Mouse (Mus musculus): ENCODE data around the gene Rpp14.
"Not testable (repeated sequence)": the region's sequence is repeated elsewhere in the genome, so short reads cannot be mapped to it uniquely, and the experiment has no call there.

The Rpp14 gene

DNA sequence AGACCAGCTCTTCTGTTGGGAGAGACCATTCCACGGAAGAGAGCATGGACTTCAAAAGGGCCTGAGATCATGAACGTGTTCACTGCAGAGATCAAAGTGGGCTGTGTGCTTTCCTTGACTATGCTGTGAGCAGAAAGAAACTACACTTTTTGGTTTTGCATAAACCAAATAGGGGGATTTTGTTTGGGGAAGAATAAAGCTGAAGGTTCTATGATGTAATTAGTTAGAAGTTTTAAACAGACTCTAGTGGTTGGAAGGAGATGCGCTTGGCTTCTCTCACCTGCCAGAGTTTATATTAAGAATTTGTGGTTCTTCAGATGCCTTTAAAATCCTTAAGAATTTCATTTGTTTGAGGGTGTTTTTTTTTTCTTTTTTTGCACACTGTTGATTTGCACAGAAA lies 34.1 kb downstream of the Rpp14 start:
- DNase-seq (ENCODE audit: low read depth, low spot score): no peak

DNA sequence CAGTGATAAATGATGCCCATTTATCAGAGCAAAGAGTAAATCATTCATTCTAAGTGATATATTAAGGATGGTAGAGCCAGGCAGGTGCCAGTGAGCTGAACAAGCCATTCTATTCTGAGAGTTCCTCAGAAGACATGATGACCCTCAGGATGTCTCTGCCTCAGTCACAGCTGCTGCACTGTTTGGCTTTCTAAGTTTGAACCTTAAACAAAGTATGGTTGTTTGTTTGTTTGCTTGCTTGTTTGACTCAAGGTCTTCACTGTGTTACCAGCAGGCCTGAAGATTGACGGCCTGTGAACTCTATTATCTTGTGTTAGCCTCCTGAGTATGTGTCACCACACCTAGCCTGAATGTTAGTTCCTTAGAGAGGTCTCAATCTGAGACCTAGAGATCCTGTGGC lies 34.6 kb downstream of the Rpp14 start:
- DNase-seq (ENCODE audit: low read depth, low spot score): no peak

DNA sequence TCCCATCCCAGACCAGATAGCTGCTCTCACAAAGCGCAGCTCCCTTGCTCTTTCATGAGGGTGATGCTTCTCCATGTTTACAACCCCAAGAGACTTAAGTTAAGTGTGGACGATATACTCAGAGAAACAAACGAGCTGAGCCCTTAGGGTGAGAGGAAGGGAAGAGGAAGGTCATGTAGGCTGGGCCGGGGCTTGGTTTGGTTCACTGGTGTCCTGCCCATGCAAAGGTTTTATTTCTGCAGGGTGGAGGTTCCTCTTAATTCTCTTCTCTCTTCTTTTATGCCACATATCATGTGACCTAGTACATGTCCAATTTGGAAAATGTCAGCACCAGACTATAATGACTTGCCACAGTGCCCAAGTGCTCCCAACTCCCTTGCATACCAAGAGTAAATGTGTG lies 35.6 kb downstream of the Rpp14 start:
- no peak for DNase-seq (ENCODE audit: low read depth, low spot score)

DNA sequence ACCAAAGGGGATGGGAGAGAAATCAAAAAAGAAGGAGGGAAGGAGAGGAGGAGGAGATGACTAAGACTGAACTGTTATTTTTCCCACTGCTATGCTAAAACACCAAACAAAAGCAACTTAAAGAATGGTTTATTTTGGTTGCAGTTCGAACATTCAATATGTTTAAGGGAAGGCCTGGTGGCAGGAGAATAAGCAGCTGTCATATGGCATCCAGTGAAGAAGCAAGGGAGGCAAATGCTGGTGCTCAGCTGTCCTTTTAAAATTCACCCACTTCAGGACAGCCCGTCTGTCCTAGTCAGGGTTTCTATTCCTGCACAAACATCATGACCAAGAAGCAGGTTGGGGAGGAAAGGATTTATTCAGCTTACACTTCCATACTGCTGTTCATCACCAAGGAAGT lies 37.2 kb downstream of the Rpp14 start:
- DNase-seq (ENCODE audit: low read depth, low spot score): no peak

DNA sequence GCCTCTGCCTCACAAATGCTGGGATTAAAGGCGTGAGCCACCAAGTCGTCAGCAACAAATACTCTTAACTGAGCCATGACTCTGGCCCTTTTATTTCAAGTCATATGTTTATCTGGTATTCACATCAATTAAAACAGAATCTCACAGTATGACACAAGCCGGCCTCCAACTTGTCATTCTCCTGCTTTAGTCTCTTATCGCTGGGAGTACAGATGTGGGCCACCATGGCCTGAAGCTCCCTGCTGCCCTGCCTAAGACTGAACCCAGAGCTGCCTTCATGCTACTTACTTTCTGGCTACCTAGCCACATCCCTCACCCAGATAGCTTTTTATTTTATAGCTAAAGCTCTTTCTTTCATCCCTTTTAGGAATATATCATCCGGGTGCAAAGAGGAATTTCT lies 39.3 kb downstream of the Rpp14 start:
- DNase-seq (ENCODE audit: low read depth, low spot score): no peak

DNA sequence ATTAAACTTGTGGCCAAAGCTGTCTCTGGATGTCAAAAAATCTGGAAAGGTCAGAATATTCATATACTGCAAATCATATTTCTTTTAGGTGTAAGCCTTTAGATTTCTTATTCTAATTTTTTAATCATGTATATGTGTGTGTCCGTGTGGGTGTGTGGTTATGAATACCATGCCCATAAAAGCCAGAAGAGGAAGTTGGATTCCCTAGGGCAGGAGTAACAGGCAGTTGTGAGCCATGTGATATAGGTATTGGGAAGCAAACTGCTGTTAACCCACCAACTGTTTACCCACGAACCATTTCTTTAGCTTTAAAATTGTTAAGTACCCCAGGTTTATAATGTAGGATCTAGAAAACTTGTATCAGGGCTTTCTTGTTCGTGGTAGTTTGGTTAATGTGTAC lies 39.7 kb downstream of the Rpp14 start:
- no peak for DNase-seq (ENCODE audit: low read depth, low spot score)

DNA sequence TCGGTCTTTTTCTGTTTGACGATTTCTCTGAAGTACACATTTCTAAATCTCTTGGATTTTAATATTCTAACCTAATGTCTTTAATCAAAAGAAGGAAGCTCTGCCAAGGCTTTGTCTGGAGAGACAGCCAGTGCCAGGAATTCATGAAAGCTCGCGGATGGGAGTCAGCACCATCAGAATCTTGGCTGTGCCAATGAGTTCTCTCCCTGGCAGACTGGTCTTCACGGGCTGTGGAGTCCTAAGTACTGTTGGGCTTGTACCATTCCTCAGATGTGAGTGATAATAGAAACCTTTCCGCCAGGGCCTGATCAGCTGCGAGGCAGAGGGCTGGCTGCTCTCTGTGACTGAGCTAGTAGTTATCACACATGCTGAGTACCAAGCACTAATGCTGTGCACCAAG lies 43.0 kb downstream of the Rpp14 start:
- DNase-seq (ENCODE audit: low read depth, low spot score): no peak

DNA sequence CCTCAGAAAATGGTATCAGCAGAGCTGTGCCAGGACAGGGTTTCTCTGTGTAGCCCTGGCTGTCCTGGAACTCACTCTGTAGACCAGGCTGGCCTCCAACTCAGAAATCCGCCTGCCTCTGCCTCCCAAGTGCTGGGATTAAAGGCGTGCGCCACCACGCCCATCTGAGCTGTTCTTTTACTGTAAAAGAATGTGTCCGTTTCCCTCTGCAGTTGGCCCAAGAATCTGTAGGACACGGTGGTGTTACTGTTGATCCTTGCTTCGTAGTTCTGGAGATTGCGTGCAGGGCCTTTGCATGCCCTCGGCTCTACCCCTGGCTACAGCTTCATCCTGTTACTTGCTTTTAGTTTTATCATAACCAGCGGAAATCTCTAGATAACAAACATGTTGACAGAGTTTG lies 43.4 kb downstream of the Rpp14 start:
- DNase-seq (ENCODE audit: low read depth, low spot score): not testable (repeated sequence)

DNA sequence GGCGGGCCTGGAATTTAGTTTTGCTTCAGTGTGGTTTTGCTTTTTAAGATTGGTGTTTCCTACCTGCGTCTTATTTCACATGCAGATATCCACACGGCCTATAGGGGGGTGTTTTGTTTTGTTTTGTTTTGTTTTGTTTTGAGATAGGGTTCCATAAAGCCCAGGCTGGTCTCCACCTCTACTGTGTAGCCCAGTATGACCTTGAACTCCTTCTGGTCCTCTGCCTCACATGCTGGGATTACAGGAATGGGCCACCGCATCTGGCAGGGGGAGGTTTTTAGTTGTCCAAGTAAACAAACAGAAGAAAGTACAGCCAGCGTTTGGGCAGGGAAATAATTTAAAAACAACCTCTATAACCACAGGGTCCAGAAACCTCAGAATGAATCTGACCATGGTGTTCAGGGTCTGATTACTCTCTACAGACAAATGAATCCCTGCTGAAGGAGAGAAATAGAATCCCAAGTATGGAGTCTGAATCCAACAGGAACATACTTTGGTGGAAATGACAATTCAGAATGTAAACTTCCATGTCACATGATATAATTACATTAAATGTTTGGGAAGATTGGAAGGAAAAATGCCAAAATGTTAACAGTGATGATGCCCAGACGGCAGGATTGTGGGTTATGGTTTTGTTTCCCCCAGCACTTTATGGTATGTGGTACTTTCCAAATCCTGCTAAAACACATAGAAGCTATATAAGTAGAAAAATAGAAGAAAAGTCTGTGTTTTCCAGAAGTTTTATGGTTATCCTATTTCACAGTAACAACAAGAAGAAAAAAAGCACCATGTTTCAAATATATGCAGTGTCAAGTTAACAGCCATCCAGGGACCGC lies 44.1 kb downstream of the Rpp14 start:
- DNase-seq (ENCODE audit: low read depth, low spot score): no peak

DNA sequence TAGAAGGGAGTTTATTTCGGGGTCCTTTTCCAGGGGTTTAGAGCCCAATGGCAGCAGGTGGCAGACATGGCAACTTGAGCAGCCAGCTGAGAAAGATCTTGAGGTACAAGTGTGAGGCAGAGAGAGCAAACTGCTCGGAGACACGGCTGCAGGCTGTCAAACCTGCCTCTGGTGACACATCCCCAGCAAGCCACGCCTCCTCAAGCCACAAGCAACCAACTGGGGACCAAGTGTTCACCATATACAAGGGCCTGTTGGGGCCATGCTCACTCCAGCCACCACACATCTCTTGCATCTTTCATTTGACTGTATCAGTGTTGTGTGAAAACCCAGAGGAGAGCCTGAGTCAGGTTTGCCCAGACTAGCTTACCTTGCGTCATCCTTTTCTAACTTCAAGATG lies 47.8 kb downstream of the Rpp14 start:
- DNase-seq (ENCODE audit: low read depth, low spot score): no peak

DNA sequence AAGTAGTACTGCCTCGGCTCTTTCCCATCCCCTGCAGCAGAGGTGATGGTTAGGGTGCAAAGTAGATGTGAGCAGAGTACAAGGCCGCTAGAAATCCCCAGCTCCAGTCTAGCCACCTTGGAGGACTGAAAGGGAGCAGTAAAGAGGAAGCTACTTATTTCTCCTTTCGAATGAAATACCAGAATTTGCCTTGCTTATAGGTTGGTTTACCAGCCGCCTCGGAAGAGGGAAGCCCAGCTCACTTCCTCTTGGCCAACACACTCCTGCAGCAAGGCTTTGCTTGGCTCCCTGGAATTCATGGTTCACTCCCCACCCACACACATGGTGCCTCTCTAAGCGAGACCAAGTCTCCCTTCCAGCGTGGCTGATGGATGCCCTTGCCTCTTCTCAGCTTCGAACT lies 52.6 kb downstream of the Rpp14 start:
- no peak for DNase-seq (ENCODE audit: low read depth, low spot score)

DNA sequence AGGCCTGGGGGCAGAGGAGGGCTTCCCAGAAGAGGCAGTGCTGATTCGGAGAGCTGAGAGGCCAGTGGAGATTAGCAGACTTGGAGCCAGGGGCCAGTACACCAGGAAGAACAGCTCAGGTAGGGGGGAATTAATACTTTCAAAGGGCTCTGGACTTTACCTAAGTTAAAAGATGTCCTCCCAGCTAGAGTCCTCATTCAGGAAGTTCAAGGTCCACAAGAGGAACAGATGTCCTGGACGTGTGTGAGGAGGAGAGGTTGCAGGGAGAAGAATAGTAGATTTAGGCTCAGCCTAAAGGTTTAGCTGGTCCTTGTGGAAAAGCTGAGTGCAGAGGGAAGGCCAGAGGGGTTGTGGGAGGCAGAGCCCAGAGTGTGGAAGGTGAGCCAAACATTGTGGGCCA lies 54.1 kb downstream of the Rpp14 start:
- no peak for DNase-seq (ENCODE audit: low read depth, low spot score)

DNA sequence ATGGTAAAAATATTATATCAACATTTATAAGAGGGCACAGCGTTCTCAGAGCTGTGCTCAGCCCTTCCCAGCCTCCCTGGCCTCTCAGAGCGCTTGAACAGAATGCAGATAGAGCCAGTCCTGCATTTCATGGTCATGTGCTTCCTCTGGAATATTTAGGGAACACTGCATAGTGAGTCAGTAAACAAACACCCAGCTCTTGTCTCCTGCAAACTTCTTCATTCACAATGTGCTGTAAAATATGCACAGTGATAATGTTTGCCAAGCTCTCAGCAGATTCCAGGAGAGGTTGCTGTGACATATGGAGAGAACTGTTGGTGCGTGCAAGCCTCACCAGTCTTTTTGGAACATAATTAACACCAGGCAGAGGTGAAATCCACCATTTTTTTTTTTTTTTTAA lies 55.0 kb downstream of the Rpp14 start:
- no peak for DNase-seq (ENCODE audit: low read depth, low spot score)

DNA sequence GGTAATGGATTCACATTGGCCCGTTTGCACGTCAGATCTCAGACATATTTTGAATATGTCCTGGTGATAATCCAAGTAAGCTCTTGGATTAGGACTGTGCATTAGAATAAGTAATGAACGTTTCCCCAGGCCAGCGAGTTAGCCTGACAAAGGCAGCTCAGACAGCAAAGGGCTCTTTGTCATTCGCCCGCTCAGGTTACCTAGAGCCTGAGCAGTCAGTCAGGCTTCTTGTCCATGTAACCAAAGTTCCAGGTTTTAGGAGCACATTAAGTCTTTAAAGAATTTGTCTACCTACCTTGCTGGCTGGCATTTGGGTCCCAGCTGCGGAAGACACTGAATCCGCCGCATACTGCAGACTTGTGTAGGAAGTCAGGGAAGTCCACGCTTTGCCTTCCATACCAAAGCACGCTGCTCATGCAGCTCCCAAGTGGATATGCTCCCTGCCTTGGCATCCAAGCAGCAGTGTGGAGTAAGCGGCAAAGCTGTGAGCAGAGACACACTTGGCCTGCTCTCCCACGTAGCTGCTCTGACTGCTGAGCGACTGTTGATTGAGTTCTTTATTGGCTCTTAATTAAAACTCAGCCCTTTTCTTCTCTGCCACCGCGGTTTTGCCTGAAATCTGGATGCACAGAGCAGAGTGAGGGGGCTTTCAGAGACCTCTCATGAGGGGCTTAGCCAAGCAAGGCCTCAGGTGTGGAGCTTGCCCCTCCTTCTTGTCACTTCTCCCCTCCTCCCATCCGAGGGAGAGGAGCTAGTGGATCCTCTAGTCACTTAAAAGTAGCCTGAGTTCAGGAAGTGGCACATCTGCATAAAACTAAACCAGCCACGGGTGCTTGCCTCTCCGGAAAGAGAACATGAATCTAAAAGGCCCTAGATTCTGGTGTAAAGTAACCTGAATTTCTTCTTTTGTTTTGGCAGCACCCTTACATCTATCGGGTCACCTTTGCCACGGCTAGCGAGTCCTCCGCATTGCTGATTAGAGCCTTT lies 59.9 kb downstream of the Rpp14 start:
- no peak for DNase-seq (ENCODE audit: low read depth, low spot score)

DNA sequence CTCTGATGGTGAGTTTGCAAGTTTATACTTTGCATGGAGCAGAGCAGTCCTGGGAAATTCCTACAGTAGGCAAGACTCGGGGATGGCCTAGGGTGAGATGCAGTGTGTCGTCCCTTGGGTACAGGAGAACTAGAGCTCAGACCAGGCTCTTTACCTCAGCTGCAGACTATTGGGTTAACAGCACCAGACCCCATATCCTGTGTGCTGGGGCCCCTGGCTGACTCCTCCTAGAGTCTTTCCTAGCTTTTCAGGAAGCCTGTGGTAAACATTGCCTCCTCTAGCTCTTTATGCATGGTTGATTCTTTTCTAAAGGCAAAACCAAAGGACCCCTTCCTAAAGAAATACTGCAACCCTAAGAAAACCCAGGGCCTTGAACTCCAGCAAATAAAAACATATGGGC lies 61.0 kb downstream of the Rpp14 start:
- DNase-seq (ENCODE audit: low read depth, low spot score): no peak
